Mouse (Mus musculus): ENCODE results near the gene Nrg3. TPM values are rescaled to one million over a fixed set of nuclear protein-coding genes. Genes with fewer than 3 reads are reported as not detected.

The Nrg3 gene
- polyA plus RNA-seq, 1 experiment from 2014 or later = 0.70 TPM

GRCm38 (mm10) chr14:38576796-38577195 is 896.1 kb downstream of the Nrg3 start:
- Histone ChIP-seq H3K27me3 (ENCODE audit: control insufficient read depth, insufficient read depth, low read length) (no peaks in the 10 kb centered on the region), H3K36me3 (replicated peaks; ENCODE audit: control insufficient read depth, insufficient read depth, low read depth, low read length) (no peaks in the 10 kb centered on the region), H3K4me2 (ENCODE audit: low read depth, low read length) (no peak overlapping the region), H3K4me3 (ENCODE audit: low read depth, low read length) (no peak overlapping the region), H3K9ac (replicated peaks; ENCODE audit: low read length) (no peak overlapping the region), H3K4me1 (ENCODE audit: control insufficient read depth, insufficient read depth, low read length) (no peaks in the 10 kb centered on the region), H3K27ac (replicated peaks; ENCODE audit: low read depth, low read length) (no peak overlapping the region), H3K9me3 (replicated peaks; ENCODE audit: control insufficient read depth, low read length) (no peaks in the 10 kb centered on the region)
- DNase-seq (ENCODE audit: low spot score) (no peak), ATAC-seq (replicated peaks; ENCODE audit: insufficient number of reproducible peaks, low FRiP score, low TSS enrichment, low read depth) (no peak)
- 85% methylated on average over 3 of the region's 3 CpGs for WGBS

DNA sequence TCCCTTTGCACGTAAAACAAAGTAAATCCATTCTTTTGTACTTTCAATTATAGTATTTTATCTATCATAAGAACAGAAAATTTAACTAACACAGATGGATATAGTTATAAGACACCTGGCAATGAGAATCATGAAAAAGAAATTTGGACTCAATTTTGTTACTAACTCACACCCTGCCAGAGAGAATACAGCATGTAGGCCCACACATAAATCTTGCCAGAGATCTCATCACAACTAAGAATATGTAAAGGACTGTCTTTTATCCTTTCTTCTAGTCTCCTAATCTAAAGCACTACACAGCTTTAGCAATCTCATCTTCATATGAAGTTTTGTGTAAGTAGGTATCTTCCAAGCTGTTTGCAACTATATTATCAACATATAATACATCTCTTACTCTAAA is 904.7 kb downstream of the Nrg3 start:
- Histone ChIP-seq H3K9ac (replicated peaks; ENCODE audit: low read length) (no peak overlapping the region), H3K4me1 (ENCODE audit: control insufficient read depth, insufficient read depth, low read length) (no peaks in the 10 kb centered on the region), H3K27me3 (ENCODE audit: control insufficient read depth, insufficient read depth, low read length) (no peaks in the 10 kb centered on the region), H3K36me3 (replicated peaks; ENCODE audit: control insufficient read depth, insufficient read depth, low read depth, low read length) (no peaks in the 10 kb centered on the region), H3K4me2 (ENCODE audit: low read depth, low read length) (no peak overlapping the region), H3K4me3 (ENCODE audit: low read depth, low read length) (no peak overlapping the region), H3K9me3 (replicated peaks; ENCODE audit: control insufficient read depth, low read length) (no peaks in the 10 kb centered on the region), H3K27ac (replicated peaks; ENCODE audit: low read depth, low read length) (no peak overlapping the region)
- ATAC-seq (replicated peaks; ENCODE audit: insufficient number of reproducible peaks, low FRiP score, low TSS enrichment, low read depth) = no peak
- no peak for DNase-seq (ENCODE audit: low spot score)
- 88% methylated on average over 1 of the region's 1 CpGs for WGBS

DNA sequence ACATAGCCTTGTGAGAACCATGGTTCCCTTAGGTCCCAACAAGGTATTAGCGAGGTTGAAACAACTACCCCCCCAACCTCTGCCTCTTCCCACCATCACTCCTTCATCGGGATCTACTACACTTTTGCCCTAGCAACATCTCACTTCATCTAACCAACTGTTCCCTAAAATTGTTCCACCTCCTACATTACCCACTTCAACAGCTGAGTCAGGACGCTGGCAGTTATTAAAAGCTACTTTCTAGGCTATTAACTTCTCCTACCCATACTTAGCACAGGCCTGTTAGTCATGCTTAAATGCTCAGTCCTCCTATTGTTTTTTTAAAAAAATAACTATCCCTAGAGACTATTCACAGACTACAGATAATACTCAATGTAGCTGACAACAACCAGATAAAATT is 906.7 kb downstream of the Nrg3 start:
- H3K9ac ChIP-seq (replicated peaks; ENCODE audit: low read length) = no peak overlapping the region
- ATAC-seq (replicated peaks; ENCODE audit: insufficient number of reproducible peaks, low FRiP score, low TSS enrichment, low read depth) = no peak
- WGBS = 93% methylated on average over 3 of the region's 3 CpGs

DNA sequence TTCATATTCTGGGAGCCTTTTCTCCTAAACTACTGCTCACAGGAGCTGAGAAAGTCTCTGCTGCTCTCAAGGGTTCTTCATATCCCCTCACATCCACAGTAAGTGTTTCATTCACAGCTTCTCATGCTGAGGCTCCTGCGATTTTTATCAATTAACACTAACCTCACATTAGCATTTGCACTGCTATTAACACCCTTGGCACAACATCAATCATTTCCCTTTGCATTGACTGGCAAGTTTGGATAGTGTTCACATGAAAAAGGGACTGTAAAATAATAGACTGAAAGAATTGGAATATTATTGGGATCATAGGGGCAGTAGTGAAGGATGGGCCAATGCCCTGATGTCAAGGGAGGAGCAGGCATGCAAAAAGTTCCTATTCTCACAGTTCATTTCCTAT is 918.3 kb downstream of the Nrg3 start:
- no peak overlapping the region for H3K4me3 ChIP-seq (ENCODE audit: low read depth, low read length)
- H3K36me3 ChIP-seq (replicated peaks; ENCODE audit: control insufficient read depth, insufficient read depth, low read depth, low read length) = no peaks in the 10 kb centered on the region
- ATAC-seq (replicated peaks; ENCODE audit: insufficient number of reproducible peaks, low FRiP score, low TSS enrichment, low read depth) = no peak
- no peak overlapping the region for H3K4me2 ChIP-seq (ENCODE audit: low read depth, low read length)
- WGBS = 84% methylated on average over 1 of the region's 1 CpGs
- H3K27me3 ChIP-seq (ENCODE audit: control insufficient read depth, insufficient read depth, low read length) = no peaks in the 10 kb centered on the region
- H3K4me1 ChIP-seq (ENCODE audit: control insufficient read depth, insufficient read depth, low read length) = no peaks in the 10 kb centered on the region
- no peaks in the 10 kb centered on the region for H3K9me3 ChIP-seq (replicated peaks; ENCODE audit: control insufficient read depth, low read length)
- no peak overlapping the region for H3K9ac ChIP-seq (replicated peaks; ENCODE audit: low read length)
- DNase-seq (ENCODE audit: low spot score) = no peak
- H3K27ac ChIP-seq (replicated peaks; ENCODE audit: low read depth, low read length) = no peak overlapping the region

More for the DNA sequence above, 906.7 kb downstream of the Nrg3 start:
- no peak overlapping the region for H3K4me2 ChIP-seq (ENCODE audit: low read depth, low read length)
- H3K27me3 ChIP-seq (ENCODE audit: control insufficient read depth, insufficient read depth, low read length) = no peaks in the 10 kb centered on the region
- H3K4me3 ChIP-seq (ENCODE audit: low read depth, low read length) = no peak overlapping the region
- no peaks in the 10 kb centered on the region for H3K9me3 ChIP-seq (replicated peaks; ENCODE audit: control insufficient read depth, low read length)
- no peaks in the 10 kb centered on the region for H3K4me1 ChIP-seq (ENCODE audit: control insufficient read depth, insufficient read depth, low read length)
- no peak for DNase-seq (ENCODE audit: low spot score)
- H3K36me3 ChIP-seq (replicated peaks; ENCODE audit: control insufficient read depth, insufficient read depth, low read depth, low read length) = no peaks in the 10 kb centered on the region
- H3K27ac ChIP-seq (replicated peaks; ENCODE audit: low read depth, low read length) = no peak overlapping the region

DNA sequence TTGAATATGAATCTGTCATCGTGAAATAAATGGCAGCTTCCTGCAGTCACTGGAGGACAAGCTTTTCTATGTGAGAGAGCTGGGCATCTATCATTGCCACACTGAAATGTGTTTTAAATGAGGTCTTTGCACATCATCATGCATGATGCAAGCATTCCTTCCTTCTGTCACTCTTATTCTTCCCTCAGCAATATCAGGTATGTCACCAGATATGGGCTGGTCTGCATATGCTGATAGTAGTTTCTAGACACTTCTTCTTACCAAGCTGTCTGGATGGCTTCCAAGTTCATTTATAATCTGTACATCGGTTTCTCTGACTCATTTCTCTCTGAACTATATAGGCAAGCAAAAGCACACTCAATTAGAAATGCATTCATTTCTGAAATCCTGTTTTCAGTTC is 925.6 kb downstream of the Nrg3 start:
- DNase-seq (ENCODE audit: low spot score) (no peak), ATAC-seq (replicated peaks; ENCODE audit: insufficient number of reproducible peaks, low FRiP score, low TSS enrichment, low read depth) (no peak)
- Histone ChIP-seq H3K4me3 (ENCODE audit: low read depth, low read length) (no peak overlapping the region), H3K27me3 (ENCODE audit: control insufficient read depth, insufficient read depth, low read length) (no peaks in the 10 kb centered on the region), H3K27ac (replicated peaks; ENCODE audit: low read depth, low read length) (no peak overlapping the region), H3K4me2 (ENCODE audit: low read depth, low read length) (no peak overlapping the region), H3K9me3 (replicated peaks; ENCODE audit: control insufficient read depth, low read length) (no peaks in the 10 kb centered on the region), H3K4me1 (ENCODE audit: control insufficient read depth, insufficient read depth, low read length) (no peaks in the 10 kb centered on the region), H3K36me3 (replicated peaks; ENCODE audit: control insufficient read depth, insufficient read depth, low read depth, low read length) (no peaks in the 10 kb centered on the region), H3K9ac (replicated peaks; ENCODE audit: low read length) (no peak overlapping the region)
- 88% methylated on average over 2 of the region's 2 CpGs for WGBS

GRCm38 (mm10) chr14:38535181-38535580 is 937.7 kb downstream of the Nrg3 start:
- Histone ChIP-seq H3K9ac (replicated peaks; ENCODE audit: low read length) (no peak overlapping the region), H3K27ac (replicated peaks; ENCODE audit: low read depth, low read length) (no peak overlapping the region), H3K4me2 (ENCODE audit: low read depth, low read length) (no peak overlapping the region), H3K4me3 (ENCODE audit: low read depth, low read length) (no peak overlapping the region), H3K4me1 (ENCODE audit: control insufficient read depth, insufficient read depth, low read length) (no peaks in the 10 kb centered on the region), H3K27me3 (ENCODE audit: control insufficient read depth, insufficient read depth, low read length) (no peaks in the 10 kb centered on the region), H3K9me3 (replicated peaks; ENCODE audit: control insufficient read depth, low read length) (no peaks in the 10 kb centered on the region), H3K36me3 (replicated peaks; ENCODE audit: control insufficient read depth, insufficient read depth, low read depth, low read length) (no peaks in the 10 kb centered on the region)
- 94% methylated on average over 1 of the region's 1 CpGs for WGBS
- DNase-seq (ENCODE audit: low spot score) = no peak
- no peak for ATAC-seq (replicated peaks; ENCODE audit: insufficient number of reproducible peaks, low FRiP score, low TSS enrichment, low read depth)

GRCm38 (mm10) chr14:38533495-38533894 is 939.4 kb downstream of the Nrg3 start:
- no peak overlapping the region for H3K4me2 ChIP-seq (ENCODE audit: low read depth, low read length)
- H3K4me3 ChIP-seq (ENCODE audit: low read depth, low read length) = no peak overlapping the region
- no peak for DNase-seq (ENCODE audit: low spot score)
- H3K9ac ChIP-seq (replicated peaks; ENCODE audit: low read length) = no peak overlapping the region
- H3K9me3 ChIP-seq (replicated peaks; ENCODE audit: control insufficient read depth, low read length) = no peaks in the 10 kb centered on the region
- H3K27ac ChIP-seq (replicated peaks; ENCODE audit: low read depth, low read length) = no peak overlapping the region
- no peak for ATAC-seq (replicated peaks; ENCODE audit: insufficient number of reproducible peaks, low FRiP score, low TSS enrichment, low read depth)
- no peaks in the 10 kb centered on the region for H3K36me3 ChIP-seq (replicated peaks; ENCODE audit: control insufficient read depth, insufficient read depth, low read depth, low read length)
- H3K4me1 ChIP-seq (ENCODE audit: control insufficient read depth, insufficient read depth, low read length) = no peaks in the 10 kb centered on the region
- no peaks in the 10 kb centered on the region for H3K27me3 ChIP-seq (ENCODE audit: control insufficient read depth, insufficient read depth, low read length)

DNA sequence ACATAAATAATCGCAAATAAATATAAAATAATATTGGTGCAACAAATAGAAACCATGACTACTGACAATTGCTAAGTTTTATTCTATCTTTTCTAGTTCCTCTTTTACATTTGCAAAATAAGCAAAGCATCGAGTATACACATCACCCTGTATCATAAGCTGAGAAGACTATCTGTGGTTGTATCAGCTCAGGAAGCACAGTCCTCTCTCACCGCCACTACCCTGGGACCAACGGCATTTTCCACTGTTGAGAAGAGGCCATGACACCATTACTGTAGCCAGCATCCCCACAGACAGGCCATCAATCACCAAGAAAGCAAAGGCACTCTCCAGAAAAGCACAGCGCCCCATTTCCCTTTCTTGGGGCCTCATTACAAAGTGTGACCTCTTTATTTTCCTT is 956.7 kb downstream of the Nrg3 start:
- H3K27ac ChIP-seq (replicated peaks; ENCODE audit: low read depth, low read length) = no peak overlapping the region
- no peak overlapping the region for H3K4me3 ChIP-seq (ENCODE audit: low read depth, low read length)
- H3K9ac ChIP-seq (replicated peaks; ENCODE audit: low read length) = no peak overlapping the region
- no peak for ATAC-seq (replicated peaks; ENCODE audit: insufficient number of reproducible peaks, low FRiP score, low TSS enrichment, low read depth)
- no peaks in the 10 kb centered on the region for H3K9me3 ChIP-seq (replicated peaks; ENCODE audit: control insufficient read depth, low read length)
- no peaks in the 10 kb centered on the region for H3K27me3 ChIP-seq (ENCODE audit: control insufficient read depth, insufficient read depth, low read length)
- WGBS = 82% methylated on average over 5 of the region's 5 CpGs
- no peak for DNase-seq (ENCODE audit: low spot score)
- H3K4me1 ChIP-seq (ENCODE audit: control insufficient read depth, insufficient read depth, low read length) = no peaks in the 10 kb centered on the region
- H3K36me3 ChIP-seq (replicated peaks; ENCODE audit: control insufficient read depth, insufficient read depth, low read depth, low read length) = no peaks in the 10 kb centered on the region
- no peak overlapping the region for H3K4me2 ChIP-seq (ENCODE audit: low read depth, low read length)

- Histone ChIP-seq H3K9me3 (replicated peaks; ENCODE audit: control insufficient read depth, low read length) (no peaks in the 10 kb centered on the region), H3K4me1 (ENCODE audit: control insufficient read depth, insufficient read depth, low read length) (no peaks in the 10 kb centered on the region), H3K36me3 (replicated peaks; ENCODE audit: control insufficient read depth, insufficient read depth, low read depth, low read length) (no peaks in the 10 kb centered on the region), H3K4me3 (ENCODE audit: low read depth, low read length) (no peak overlapping the region), H3K9ac (replicated peaks; ENCODE audit: low read length) (no peak overlapping the region), H3K27me3 (ENCODE audit: control insufficient read depth, insufficient read depth, low read length) (no peaks in the 10 kb centered on the region), H3K27ac (replicated peaks; ENCODE audit: low read depth, low read length) (no peak overlapping the region), H3K4me2 (ENCODE audit: low read depth, low read length) (no peak overlapping the region)
- ATAC-seq (replicated peaks; ENCODE audit: insufficient number of reproducible peaks, low FRiP score, low TSS enrichment, low read depth) (no peak), DNase-seq (ENCODE audit: low spot score) (no peak)
- WGBS = 92% methylated on average over 2 of the region's 2 CpGs
These were observed 963.9 kb downstream of the Nrg3 start for GRCm38 (mm10) chr14:38509016-38509415.
